Mouse (Mus musculus) lung, adult 18-20 months (tissue): Measurements from ENCODE around the gene Itm2c.

Experiments
- DNase-seq, 2 experiments: peaks; one replicate each; pipeline ENCODE4 v3.0.0; 2022; ENCODE audit warnings: mixed read lengths in 2 of 2

Itm2c gene

GRCm38 (mm10) chr1:85900521-85901333 lies 6.6 kb downstream of the Itm2c start:
- no peak for DNase-seq

- no peak for DNase-seq
Measured at GRCm38 (mm10) chr1:85901516-85902107, 7.5 kb downstream of the Itm2c start.

DNA sequence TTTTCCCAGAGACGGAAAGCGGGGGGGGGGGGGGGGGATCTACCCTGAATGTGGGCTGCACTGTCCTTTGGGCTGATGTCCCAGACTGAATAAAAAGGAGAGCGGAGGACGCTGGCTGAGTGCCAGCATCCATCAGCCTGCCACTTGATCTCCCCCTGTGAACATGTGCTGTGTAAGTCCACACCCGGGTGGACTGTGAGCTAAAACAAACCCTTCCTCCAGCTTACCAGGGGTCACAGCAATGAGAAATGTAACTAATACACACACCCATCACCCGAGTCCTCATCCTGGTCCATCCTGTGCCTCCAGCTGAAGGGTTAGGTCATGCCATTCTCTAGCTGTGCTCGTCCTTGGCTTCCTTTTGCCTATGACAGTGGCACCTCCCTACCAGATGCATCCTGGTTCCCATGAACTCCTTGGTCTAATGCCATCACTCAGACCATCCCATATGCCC lies 8.1 kb downstream of the Itm2c start:
- DNase-seq: peak in 1 of 2 experiments; percentile 12

GRCm38 (mm10) chr1:85906892-85907291 lies 12.8 kb downstream of the Itm2c start:
- no peak for DNase-seq

- DNase-seq: peak in 1 of 2 experiments; percentile 42
Measured at GRCm38 (mm10) chr1:85908754-85909590, 14.9 kb downstream of the Itm2c start.

GRCm38 (mm10) chr1:85913078-85913755 lies 19.1 kb downstream of the Itm2c start:
- DNase-seq: no peak

DNA sequence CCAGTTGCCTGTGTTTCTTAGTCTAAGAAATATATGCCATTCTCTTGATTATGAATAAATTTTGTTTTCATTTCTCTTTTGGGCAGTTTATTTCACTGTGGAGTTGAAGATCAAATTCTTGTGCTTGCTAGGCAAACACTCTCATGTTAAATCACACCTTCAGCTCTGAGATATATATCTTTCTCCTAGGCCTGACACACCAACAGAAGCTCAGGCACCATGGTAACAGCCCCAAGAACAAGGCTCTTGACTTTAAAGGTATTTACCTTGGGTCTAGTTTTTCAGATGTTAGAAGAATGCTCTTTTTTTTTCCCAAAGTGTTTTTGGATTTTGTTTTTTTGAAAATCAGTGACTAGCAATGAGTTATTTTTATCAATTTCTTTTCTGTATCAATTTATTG lies 21.8 kb downstream of the Itm2c start:
- no peak for DNase-seq

GRCm38 (mm10) chr1:85916830-85917450 lies 22.9 kb downstream of the Itm2c start:
- DNase-seq: no peak

- no peak for DNase-seq
Measured at GRCm38 (mm10) chr1:85919621-85920020, 25.5 kb downstream of the Itm2c start.

DNA sequence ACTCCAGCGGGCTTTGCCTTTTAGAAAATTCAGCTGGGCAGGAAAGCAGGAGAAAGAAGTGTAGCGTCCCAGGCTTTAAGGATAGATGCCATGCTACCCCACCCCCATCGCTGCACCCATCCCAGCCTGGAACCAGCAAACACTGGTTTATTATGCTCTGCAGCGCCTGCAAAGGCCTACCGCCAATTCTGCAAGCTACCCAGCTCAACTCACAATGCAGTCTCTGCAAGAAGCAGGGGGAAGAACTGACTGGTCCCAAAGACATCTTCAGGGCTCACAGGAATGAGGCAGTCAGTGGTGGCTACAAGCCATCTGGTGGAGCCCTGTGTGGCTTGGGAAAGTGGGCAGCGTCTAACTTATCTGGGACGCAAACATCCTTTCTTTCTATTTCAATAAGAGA lies 27.6 kb downstream of the Itm2c start:
- no peak for DNase-seq

DNA sequence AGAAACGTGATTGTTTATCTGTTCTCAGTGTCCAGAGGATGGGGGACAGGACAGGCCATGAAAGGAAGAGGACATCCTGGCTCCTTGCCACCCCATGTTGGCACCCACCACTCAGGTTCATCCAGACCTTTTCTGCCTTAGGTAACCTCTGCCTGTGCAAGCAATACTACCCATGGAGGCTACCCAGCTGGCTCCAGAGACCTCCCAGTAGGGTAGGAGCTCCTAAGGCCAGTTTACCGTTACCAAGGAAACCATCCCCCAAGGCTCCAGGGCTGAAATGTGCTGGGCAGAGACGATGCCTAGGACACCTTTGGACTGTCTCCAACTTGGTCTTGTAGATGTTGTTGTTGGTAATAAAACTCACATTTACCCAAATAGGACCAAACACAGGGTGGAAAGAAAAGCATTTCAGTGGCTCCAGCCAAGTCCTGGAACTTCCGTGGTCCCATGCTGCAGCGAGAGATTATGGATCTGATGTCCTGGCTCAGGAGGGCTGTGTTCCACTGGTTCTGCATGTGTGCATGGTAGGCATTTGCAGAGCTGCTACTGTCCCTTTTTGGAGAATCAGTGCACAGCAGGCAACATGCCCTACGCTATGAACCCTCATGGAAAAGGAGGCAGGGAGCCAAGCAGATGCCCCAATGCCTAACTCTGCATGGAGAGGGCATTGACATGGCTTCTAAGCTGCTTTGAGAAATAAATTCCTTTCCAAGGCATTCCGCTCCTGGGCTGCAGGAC lies 28.2 kb downstream of the Itm2c start:
- no peak for DNase-seq

- DNase-seq: no peak
Measured at GRCm38 (mm10) chr1:85922865-85923211, 28.8 kb downstream of the Itm2c start.

GRCm38 (mm10) chr1:85925183-85925582 lies 31.1 kb downstream of the Itm2c start:
- DNase-seq: no peak

DNA sequence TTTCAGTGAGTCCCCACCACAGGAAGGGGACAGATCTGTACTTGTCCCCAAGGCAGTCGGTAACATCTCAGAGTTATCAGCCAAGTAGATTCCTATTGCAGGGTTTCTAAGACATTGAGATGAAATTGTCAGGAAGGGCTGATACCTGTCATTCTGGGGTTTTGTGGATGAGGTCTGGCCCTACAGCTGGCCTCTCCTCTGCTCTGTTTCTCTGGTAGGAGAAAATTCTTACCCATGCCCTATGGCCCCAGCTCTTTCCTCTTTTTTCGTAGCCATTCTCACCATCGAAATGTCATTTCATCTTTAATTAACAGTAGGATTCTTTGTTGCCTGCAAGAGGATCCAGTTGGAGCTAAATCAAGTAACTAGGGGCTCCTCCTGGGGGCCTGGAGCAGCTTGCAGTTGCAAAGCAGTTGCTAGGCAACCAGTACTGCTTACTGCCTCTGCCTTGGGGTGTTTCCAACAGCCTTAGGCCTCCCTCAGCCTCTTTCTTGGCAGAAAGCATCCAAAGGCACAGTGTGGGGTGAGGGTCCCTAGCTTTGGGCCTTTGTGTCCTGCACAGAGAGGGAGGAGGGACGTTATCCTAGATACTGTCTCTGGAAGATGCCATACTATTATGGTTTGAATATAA lies 34.1 kb downstream of the Itm2c start, which contains the start of gene 4933407L21Rik:
4933407L21Rik (plus strand) TSS at position 427 of the 631 bp plus-strand sequence.
- DNase-seq: no peak

DNA sequence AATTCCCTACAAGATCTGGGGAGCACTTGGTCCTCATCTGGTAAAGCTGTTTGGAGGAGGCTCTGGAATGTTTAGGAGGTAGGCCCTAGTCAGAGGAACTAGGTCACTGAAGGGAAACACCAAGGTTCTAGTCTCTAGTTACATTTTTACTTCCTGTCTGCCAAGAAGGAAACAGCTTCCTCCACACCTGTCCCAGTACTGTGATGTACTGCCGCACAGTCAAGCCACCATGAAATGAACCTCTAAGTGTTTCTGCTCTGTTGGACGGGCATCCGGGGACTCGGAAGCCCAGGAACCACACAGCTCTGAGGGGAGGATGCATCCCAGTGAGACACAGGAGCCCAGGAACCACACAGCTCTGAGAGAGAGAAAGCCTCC lies 34.6 kb downstream of the Itm2c start:
- no peak for DNase-seq

- DNase-seq: no peak
Measured at GRCm38 (mm10) chr1:85929406-85929805, 35.3 kb downstream of the Itm2c start.

GRCm38 (mm10) chr1:85931170-85931569 lies 37.1 kb downstream of the Itm2c start:
- no peak for DNase-seq

DNA sequence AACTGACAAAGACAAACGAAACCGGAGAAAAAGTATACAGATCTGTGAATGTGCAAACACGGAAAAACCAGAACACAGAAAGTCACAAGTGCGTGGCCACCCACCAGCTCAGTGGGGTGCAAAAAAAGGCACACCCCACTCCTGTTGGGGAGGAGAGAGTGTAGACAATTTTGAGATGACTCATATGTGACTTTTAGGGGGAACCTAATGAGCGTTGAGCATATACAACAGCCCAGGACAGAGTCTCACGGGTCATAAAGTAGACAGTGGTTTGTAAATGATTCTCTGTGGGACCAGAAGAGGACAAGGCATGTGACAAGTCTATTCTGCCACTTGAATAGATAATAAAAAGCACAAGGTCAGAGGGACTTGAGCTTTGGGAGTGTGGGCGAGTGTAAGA lies 39.1 kb downstream of the Itm2c start:
- DNase-seq: no peak

- DNase-seq: no peak
Measured at GRCm38 (mm10) chr1:85933631-85934465, 39.8 kb downstream of the Itm2c start.

DNA sequence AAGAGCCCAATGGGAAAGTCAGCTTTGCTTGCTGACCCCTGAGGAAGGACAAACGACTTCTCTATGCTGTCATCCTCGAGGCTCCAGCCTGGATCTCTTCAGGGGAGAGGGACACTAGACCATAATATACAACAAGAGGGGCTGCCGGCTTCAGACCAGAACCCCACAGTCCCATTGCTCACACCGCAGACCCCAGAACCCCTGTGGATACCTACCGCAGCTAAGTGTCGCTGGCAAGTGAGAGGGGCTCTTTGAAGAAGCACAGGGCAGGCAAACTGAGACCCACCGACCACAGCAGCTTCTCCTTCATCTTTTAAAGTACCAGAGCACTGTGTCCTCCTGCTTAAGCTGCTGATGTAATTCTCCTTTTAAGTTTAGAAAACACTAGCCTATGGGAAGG lies 40.5 kb downstream of the Itm2c start:
- no peak for DNase-seq
